Mouse (Mus musculus) neural tube, embryonic 11.5 days (tissue): ENCODE measurements around the gene Hoxc13. TPM values are rescaled to one million over a fixed set of nuclear protein-coding genes. Genes with fewer than 3 reads are reported as not detected.

Experiments used
- ATAC-seq: fragments of 200-750 bp; cut with Nextera tagmentation; 2 replicates; pipeline ENCODE4 v1.8.0; 2017; ENCODE audit warnings: moderate number of reproducible peaks, mild to moderate bottlenecking, moderate TSS enrichment, moderate library complexity; ENCODE audit not compliant: insufficient read depth, low FRiP score, low TSS enrichment
- DNase-seq: peaks from one replicate; pipeline ENCODE4 v3.0.0-alpha.2; 2015; ENCODE audit warnings: low spot score
- H3K27ac ChIP-seq: fragments of 300-500 bp; sonication (generic); 2 replicates; pipeline ENCODE4 v1.5.1; 2014; ENCODE audit warnings: low read depth, mild to moderate bottlenecking, low read length
- H3K27me3 ChIP-seq: fragments of 300-500 bp; sonication (generic); 2 replicates; pipeline ENCODE4 v1.6.1; 2014; ENCODE audit warnings: mild to moderate bottlenecking, low read length, mixed read lengths; ENCODE audit not compliant: control insufficient read depth, insufficient read depth
- H3K36me3 ChIP-seq: fragments of 300-500 bp; sonication (generic); 2 replicates; pipeline ENCODE4 v1.6.1; 2014; ENCODE audit warnings: mild to moderate bottlenecking, low read length, moderate library complexity, mixed read lengths; ENCODE audit not compliant: control insufficient read depth, insufficient read depth
- H3K4me1 ChIP-seq: fragments of 300-500 bp; sonication (generic); 2 replicates; pipeline ENCODE4 v1.6.1; 2014; ENCODE audit warnings: low read length, mixed read lengths; ENCODE audit not compliant: control insufficient read depth, insufficient read depth
- H3K4me2 ChIP-seq: fragments of 300-500 bp; sonication (generic); 2 replicates; pipeline ENCODE4 v1.6.1; 2014; ENCODE audit warnings: low read depth, mild to moderate bottlenecking, moderate library complexity
- H3K4me3 ChIP-seq: fragments of 300-500 bp; sonication (generic); 2 replicates; pipeline ENCODE4 v1.5.1; 2014; ENCODE audit warnings: low read depth, low read length
- H3K9ac ChIP-seq: fragments of 300-500 bp; sonication (generic); 2 replicates; pipeline ENCODE4 v1.6.1; 2014; ENCODE audit warnings: mild to moderate bottlenecking, low read length
- H3K9me3 ChIP-seq: fragments of 300-500 bp; sonication (generic); 2 replicates; pipeline ENCODE4 v1.6.1; 2016; ENCODE audit warnings: low read length; ENCODE audit not compliant: control insufficient read depth
- WGBS: fragments of 180-500 bp; shearing (Covaris S2); extraction: QIAGEN DNeasy Blood & Tissue Kit; methylation state at CpG from one replicate; pipeline ENCODE4 v1.1.7; 2014; 5-methylcytosine and 5-hydroxymethylcytosine counted together
- polyA plus RNA-seq: library from polyadenylated mRNA; unstranded; fragments of >200 nt; fragmentation: Nextera tagmentation; extraction: Ambion mirVana; gene quantifications from 2 replicates; pipeline ENCODE4 v1.2.1, GENCODE M21; 2014

Gene Hoxc13
- 2.4 and 4.5 TPM in 2 replicates for polyA plus RNA-seq

DNA sequence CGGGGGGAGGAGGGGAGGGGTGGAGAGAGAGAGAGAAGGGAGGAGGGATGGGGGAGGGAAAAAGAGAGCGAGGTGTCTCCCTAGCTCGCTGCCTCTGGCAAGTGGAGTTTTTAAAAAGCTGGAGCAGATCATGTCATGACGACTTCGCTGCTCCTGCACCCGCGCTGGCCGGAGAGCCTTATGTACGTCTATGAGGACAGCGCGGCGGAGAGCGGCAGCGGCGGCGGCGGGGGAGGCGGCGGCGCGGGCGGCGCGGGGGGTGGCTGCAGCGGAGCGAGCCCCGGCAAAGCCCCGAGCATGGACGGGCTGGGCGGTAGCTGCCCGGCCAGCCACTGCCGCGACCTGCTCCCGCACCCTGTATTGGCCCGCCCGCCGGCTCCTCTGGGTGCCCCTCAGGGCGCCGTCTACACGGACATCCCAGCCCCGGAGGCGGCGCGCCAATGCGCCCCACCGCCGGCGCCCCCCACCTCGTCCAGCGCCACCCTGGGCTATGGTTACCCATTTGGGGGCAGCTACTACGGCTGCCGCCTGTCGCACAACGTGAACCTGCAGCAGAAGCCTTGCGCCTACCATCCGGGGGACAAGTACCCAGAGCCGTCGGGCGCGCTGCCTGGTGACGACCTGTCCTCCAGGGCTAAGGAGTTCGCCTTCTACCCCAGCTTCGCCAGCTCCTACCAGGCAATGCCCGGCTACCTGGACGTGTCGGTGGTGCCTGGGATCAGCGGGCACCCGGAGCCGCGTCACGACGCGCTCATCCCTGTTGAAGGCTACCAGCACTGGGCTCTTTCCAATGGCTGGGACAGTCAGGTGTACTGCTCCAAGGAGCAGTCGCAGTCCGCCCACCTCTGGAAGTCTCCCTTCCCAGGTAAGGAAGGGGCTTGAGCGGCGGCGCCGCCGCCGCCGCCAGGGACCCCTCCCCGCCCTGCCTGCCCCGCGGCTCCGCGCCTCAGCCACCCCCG is at the start of gene Hoxc13:
Gene Hoxc13 (plus strand): TSS at position 51 of the 959 bp plus-strand sequence.
- no peak for DNase-seq
- under 1% methylated on average over 55 of the region's 88 CpGs for WGBS
- no peaks in the 10 kb centered on the region for H3K4me1 ChIP-seq
- H3K4me2 ChIP-seq = peak within 1 kb of the TSS; percentile 35
- peaks cover 98% of the 10 kb centered on the region for H3K27me3 ChIP-seq
- peak within 1 kb of the TSS; percentile 18; the same call in 1 of the 2 replicates for H3K9ac ChIP-seq
- peak; percentile 56 for ATAC-seq
- no peaks in the 10 kb centered on the region for H3K36me3 ChIP-seq
- H3K4me3 ChIP-seq = peak within 1 kb of the TSS; percentile 25; the same call in 1 of the 2 replicates
- no peaks in the 10 kb centered on the region for H3K9me3 ChIP-seq
- H3K27ac ChIP-seq = no peak within 1 kb of the TSS

DNA sequence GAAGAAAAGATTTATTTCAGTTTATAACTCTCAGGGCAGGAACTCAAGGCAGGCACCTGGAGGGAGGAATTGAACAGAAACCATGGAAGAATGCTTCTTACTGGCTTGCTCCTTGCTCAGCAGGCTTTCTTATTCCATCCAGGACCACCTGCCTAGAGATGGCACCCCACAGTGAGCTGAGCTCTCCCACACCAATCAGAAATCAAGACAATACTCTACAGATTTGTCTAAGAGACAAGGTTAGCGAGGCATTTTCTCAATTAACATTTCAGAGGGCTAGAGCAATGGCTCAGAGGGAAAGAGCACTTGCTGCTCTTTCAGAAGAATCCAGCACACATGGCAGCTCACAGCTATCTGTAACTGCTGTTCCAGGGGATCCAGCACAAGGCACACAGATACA is 35.1 kb upstream of the Hoxc13 start:
- no peak overlapping the region for H3K4me3 ChIP-seq
- no peak overlapping the region for H3K9ac ChIP-seq
- DNase-seq = no peak
- no peak for ATAC-seq
- no peak overlapping the region for H3K27ac ChIP-seq
- no peaks in the 10 kb centered on the region for H3K36me3 ChIP-seq
- H3K9me3 ChIP-seq = no peaks in the 10 kb centered on the region
- 37% methylated on average over 1 of the region's 1 CpGs for WGBS
- no peak overlapping the region for H3K4me2 ChIP-seq
- H3K4me1 ChIP-seq = no peaks in the 10 kb centered on the region
- H3K27me3 ChIP-seq = no peaks in the 10 kb centered on the region

DNA sequence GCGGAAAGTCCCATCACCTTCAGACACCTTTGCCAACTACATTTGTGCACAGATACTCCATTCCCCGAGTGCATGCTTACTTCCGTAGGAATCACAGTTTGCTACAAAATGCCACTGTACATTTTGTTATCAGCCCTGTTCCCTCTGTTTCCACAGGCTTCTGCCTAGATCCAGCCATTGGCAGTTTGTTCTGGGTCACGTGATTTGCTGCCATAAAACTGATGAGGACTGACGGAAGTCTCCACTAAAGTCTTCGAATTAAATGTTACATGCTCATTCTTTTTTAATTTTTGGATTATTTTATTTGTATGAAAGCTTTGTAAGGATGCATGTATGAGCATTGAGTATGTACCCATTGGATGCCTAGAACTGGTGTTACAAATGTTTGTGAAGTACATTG is 25.8 kb upstream of the Hoxc13 start:
- no peaks in the 10 kb centered on the region for H3K36me3 ChIP-seq
- H3K9me3 ChIP-seq = no peaks in the 10 kb centered on the region
- no peaks in the 10 kb centered on the region for H3K4me1 ChIP-seq
- 83% methylated on average over 6 of the region's 6 CpGs for WGBS
- H3K9ac ChIP-seq = no peak overlapping the region
- no peaks in the 10 kb centered on the region; the same call in 1 of the 2 replicates for H3K27me3 ChIP-seq
- H3K27ac ChIP-seq = no peak overlapping the region
- no peak for ATAC-seq
- H3K4me3 ChIP-seq = no peak overlapping the region
- no peak overlapping the region for H3K4me2 ChIP-seq
- no peak for DNase-seq

DNA sequence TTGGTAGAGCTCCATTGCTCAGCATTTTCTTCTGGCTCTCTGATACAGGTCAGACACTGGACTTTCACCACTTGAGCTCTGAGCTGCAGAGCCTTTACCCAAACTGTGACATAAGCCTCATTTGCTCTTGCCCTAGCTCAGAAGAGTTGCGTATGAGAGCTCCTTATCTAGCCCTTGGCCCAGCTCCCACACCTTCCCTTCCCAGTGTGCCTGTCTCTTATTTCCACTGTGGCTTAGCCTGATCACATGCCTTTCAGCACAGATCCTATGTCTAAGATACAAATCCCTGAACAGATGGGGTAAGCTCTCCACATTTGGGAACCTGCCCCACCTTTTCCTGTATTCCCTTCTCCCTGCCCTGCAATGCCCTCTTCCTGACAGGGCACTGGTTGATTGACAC is 16.0 kb upstream of the Hoxc13 start:
- no peaks in the 10 kb centered on the region for H3K36me3 ChIP-seq
- no peaks in the 10 kb centered on the region for H3K9me3 ChIP-seq
- peaks cover 53% of the 10 kb centered on the region for H3K27me3 ChIP-seq
- H3K27ac ChIP-seq = no peak overlapping the region
- no peak overlapping the region for H3K4me2 ChIP-seq
- no peak for DNase-seq
- no peak overlapping the region for H3K4me3 ChIP-seq
- H3K9ac ChIP-seq = no peak overlapping the region
- ATAC-seq = no peak
- H3K4me1 ChIP-seq = no peaks in the 10 kb centered on the region
- 59% methylated on average over 1 of the region's 1 CpGs for WGBS

DNA sequence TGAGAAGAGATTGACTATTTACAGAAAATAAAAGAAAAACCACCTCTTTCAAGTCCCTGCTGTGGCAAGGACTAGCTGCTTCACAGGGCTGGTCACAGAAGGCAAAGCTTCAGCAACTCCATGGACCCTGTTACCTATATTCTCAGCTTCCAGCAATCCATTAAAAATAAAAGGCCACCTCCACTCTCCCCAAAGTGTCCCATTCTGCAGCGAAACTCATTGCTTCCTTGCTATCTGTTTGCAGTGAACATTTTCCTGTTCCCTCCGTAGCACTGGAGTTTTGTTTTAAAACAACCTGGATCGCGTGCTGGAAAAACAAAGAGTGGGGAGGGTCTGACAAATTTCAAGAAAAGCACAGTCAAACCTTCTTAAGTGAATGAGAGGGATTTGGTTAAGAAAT is 11.4 kb upstream of the Hoxc13 start:
- Histone ChIP-seq H3K27ac (no peak overlapping the region), H3K27me3 (peaks cover 91% of the 10 kb centered on the region), H3K4me1 (no peaks in the 10 kb centered on the region), H3K9ac (no peak overlapping the region), H3K9me3 (no peaks in the 10 kb centered on the region), H3K4me2 (no peak overlapping the region), H3K4me3 (no peak overlapping the region), H3K36me3 (no peaks in the 10 kb centered on the region)
- DNase-seq (no peak), ATAC-seq (no peak)
- 2% methylated on average over 4 of the region's 4 CpGs for WGBS

DNA sequence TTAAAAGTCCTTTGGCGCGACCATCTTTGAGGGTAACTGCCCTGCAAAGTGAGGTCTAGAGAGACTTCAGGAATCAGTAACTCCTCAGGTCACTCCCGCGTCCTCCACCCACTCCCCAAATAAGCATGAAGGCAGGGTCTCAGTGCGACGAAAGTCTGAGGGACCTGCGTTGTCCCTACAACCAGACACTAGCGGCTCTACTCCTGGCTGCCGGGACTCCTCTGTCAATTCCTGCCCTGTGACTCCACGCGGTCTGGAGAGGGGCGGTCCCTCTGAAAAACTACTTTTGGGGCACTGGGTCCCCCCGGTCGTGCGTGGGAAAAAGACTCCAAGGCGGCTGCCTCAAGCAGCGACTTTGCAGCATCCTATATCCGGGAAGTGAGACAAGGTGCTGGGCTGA is 10.9 kb upstream of the Hoxc13 start:
- Histone ChIP-seq H3K27ac (no peak overlapping the region), H3K9ac (no peak overlapping the region), H3K4me2 (no peak overlapping the region), H3K27me3 (peaks cover 92% of the 10 kb centered on the region), H3K36me3 (no peaks in the 10 kb centered on the region), H3K4me1 (no peaks in the 10 kb centered on the region), H3K4me3 (no peak overlapping the region), H3K9me3 (no peaks in the 10 kb centered on the region)
- DNase-seq = no peak
- under 1% methylated on average over 18 of the region's 18 CpGs for WGBS
- no peak for ATAC-seq

DNA sequence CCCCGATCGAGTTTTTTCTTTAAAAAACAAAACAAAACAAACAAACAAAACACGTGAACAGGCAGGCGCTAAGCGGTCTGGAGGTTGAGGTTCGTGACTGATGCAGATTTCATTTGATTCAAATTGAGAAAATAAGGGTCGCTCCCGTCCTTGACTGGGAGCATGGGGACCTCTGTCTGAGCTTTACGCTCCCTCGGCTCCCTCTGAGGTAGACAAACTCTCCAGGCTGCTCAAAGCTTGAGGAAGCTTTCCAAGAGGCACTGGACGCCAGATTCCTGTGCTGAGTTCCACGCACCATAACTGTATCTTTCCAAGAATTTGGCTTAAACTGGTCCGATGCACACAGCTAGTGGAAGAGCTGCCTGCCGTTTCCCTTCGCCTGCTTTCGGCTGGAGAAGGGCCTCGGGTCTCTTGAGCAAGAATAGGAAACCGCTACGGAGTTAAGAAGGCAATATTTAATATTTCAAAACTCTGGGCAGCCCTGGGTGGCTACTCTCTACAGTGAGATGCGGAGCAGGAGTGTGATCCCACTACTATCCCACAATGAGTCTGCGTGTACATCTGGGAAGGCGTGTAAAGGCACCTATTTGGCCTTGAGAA is 10.3 kb upstream of the Hoxc13 start:
- DNase-seq (no peak), ATAC-seq (no peak)
- Histone ChIP-seq H3K4me3 (no peak overlapping the region), H3K9ac (no peak overlapping the region), H3K36me3 (no peaks in the 10 kb centered on the region), H3K27ac (no peak overlapping the region), H3K4me2 (no peak overlapping the region), H3K4me1 (no peaks in the 10 kb centered on the region), H3K27me3 (peaks cover 90% of the 10 kb centered on the region), H3K9me3 (no peaks in the 10 kb centered on the region)
- WGBS = under 1% methylated on average over 22 of the region's 22 CpGs

DNA sequence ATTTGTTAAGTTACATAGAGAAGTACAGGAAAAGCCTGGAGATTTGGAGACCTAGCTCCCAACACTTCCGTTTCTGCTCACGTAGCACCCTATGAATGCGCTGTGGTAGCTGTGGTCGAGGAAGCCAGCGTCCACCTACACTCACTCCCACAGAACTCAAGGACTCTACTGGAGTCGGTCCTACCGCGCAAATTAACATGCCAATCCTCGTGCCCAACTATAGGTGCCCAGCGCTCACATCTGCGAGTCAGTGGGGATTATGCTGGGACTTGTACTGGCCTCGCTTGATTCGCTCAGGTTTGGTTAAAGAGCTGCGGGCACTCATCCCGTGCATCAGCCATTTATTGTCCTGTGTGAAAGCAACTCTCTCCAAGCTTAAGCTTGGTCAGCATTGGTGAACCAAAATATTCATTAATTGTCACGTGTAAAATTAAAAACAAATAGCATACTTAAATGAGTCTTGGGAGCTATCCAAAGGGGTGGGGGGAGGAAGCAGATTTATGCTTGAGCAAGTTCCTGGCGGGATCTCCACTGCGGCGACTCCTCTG is 7.8 kb upstream of the Hoxc13 start:
- Histone ChIP-seq H3K36me3 (no peaks in the 10 kb centered on the region), H3K4me3 (no peak overlapping the region), H3K9me3 (no peaks in the 10 kb centered on the region), H3K4me2 (no peak overlapping the region), H3K9ac (no peak overlapping the region), H3K27me3 (peaks cover 94% of the 10 kb centered on the region), H3K27ac (no peak overlapping the region), H3K4me1 (no peaks in the 10 kb centered on the region)
- ATAC-seq (no peak), DNase-seq (no peak)
- under 1% methylated on average over 19 of the region's 19 CpGs for WGBS
